Mouse (Mus musculus): ENCODE results near the gene Tenm3. TPM values are rescaled to one million over a fixed set of nuclear protein-coding genes. Genes with fewer than 3 reads are reported as not detected.

Gene Tenm3
- polyA plus RNA-seq, 1 experiment: 2.3 TPM

GRCm38 (mm10) chr8:48797955-48798359 is 45.8 kb downstream of the Tenm3 start:
- Histone ChIP-seq H3K4me1 (replicated peaks; ENCODE audit: control insufficient read depth, insufficient read depth, low read length) (no peaks in the 10 kb centered on the region), H3K4me3 (ENCODE audit: control insufficient read depth, insufficient read depth, low read length) (no peak overlapping the region), H3K27ac (ENCODE audit: control insufficient read depth, insufficient read depth, low read length) (no peak overlapping the region), H3K36me3 (ENCODE audit: control insufficient read depth, insufficient read depth, low read length) (no peaks in the 10 kb centered on the region), H3K27me3 (ENCODE audit: control insufficient read depth, insufficient read depth, low read length) (no peaks in the 10 kb centered on the region)
- 90% methylated on average over 5 of the region's 5 CpGs for WGBS
- TF ChIP-seq CTCF (IDR thresholded peaks at IDR 0.05; ENCODE audit: borderline replicate concordance, control insufficient read depth, extremely low read depth, insufficient read depth, low read length, poor library complexity): no peak
- no peak for TF ChIP-seq POLR2A (IDR thresholded peaks at IDR 0.05; ENCODE audit: control insufficient read depth, extremely low read depth, insufficient read depth, low read length, poor library complexity)
- DNase-seq: no peak

DNA sequence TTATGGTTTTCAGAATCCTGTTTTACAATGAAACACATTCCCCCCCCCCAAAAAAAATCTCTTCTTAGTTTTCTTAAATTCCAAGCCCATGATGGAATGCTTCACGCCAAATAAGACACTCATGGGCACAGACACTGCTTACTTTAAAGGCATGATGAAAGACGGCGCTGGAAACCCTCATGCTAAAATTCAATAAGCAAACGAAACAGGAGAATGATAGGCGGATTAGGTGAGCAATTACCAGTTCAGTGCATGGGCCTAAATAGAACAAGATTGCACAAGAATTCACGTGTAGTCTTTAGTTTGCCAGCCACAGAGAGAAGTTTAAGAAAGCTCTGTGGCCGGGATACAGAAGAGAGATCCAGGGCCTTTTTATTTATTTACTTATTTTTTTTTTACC is 49.5 kb downstream of the Tenm3 start:
- TF ChIP-seq CTCF (IDR thresholded peaks at IDR 0.05; ENCODE audit: borderline replicate concordance, control insufficient read depth, extremely low read depth, insufficient read depth, low read length, poor library complexity) (no peak), POLR2A (IDR thresholded peaks at IDR 0.05; ENCODE audit: control insufficient read depth, extremely low read depth, insufficient read depth, low read length, poor library complexity) (no peak)
- Histone ChIP-seq H3K4me3 (ENCODE audit: control insufficient read depth, insufficient read depth, low read length) (no peak overlapping the region), H3K27ac (ENCODE audit: control insufficient read depth, insufficient read depth, low read length) (no peak overlapping the region), H3K27me3 (ENCODE audit: control insufficient read depth, insufficient read depth, low read length) (no peaks in the 10 kb centered on the region), H3K36me3 (ENCODE audit: control insufficient read depth, insufficient read depth, low read length) (no peaks in the 10 kb centered on the region), H3K4me1 (replicated peaks; ENCODE audit: control insufficient read depth, insufficient read depth, low read length) (no peaks in the 10 kb centered on the region)
- 88% methylated on average over 7 of the region's 7 CpGs for WGBS
- no peak for DNase-seq

- Histone ChIP-seq H3K4me3 (ENCODE audit: control insufficient read depth, insufficient read depth, low read length) (no peak overlapping the region), H3K4me1 (replicated peaks; ENCODE audit: control insufficient read depth, insufficient read depth, low read length) (no peaks in the 10 kb centered on the region), H3K27me3 (ENCODE audit: control insufficient read depth, insufficient read depth, low read length) (no peaks in the 10 kb centered on the region), H3K27ac (ENCODE audit: control insufficient read depth, insufficient read depth, low read length) (no peak overlapping the region), H3K36me3 (ENCODE audit: control insufficient read depth, insufficient read depth, low read length) (no peaks in the 10 kb centered on the region)
- 92% methylated on average over 8 of the region's 8 CpGs for WGBS
- TF ChIP-seq CTCF (IDR thresholded peaks at IDR 0.05; ENCODE audit: borderline replicate concordance, control insufficient read depth, extremely low read depth, insufficient read depth, low read length, poor library complexity): no peak
- TF ChIP-seq POLR2A (IDR thresholded peaks at IDR 0.05; ENCODE audit: control insufficient read depth, extremely low read depth, insufficient read depth, low read length, poor library complexity): no peak
- no peak for DNase-seq
Observed at GRCm38 (mm10) chr8:48793729-48794128, 50.0 kb downstream of the Tenm3 start.

- Histone ChIP-seq H3K27me3 (ENCODE audit: control insufficient read depth, insufficient read depth, low read length) (no peaks in the 10 kb centered on the region), H3K4me3 (ENCODE audit: control insufficient read depth, insufficient read depth, low read length) (no peak overlapping the region), H3K27ac (ENCODE audit: control insufficient read depth, insufficient read depth, low read length) (no peak overlapping the region), H3K4me1 (replicated peaks; ENCODE audit: control insufficient read depth, insufficient read depth, low read length) (no peaks in the 10 kb centered on the region), H3K36me3 (ENCODE audit: control insufficient read depth, insufficient read depth, low read length) (no peaks in the 10 kb centered on the region)
- no peak for TF ChIP-seq POLR2A (IDR thresholded peaks at IDR 0.05; ENCODE audit: control insufficient read depth, extremely low read depth, insufficient read depth, low read length, poor library complexity)
- no peak for TF ChIP-seq CTCF (IDR thresholded peaks at IDR 0.05; ENCODE audit: borderline replicate concordance, control insufficient read depth, extremely low read depth, insufficient read depth, low read length, poor library complexity)
- 91% methylated on average over 10 of the region's 10 CpGs for WGBS
- no peak for DNase-seq
Observed at GRCm38 (mm10) chr8:48792587-48793326, 51.0 kb downstream of the Tenm3 start.

DNA sequence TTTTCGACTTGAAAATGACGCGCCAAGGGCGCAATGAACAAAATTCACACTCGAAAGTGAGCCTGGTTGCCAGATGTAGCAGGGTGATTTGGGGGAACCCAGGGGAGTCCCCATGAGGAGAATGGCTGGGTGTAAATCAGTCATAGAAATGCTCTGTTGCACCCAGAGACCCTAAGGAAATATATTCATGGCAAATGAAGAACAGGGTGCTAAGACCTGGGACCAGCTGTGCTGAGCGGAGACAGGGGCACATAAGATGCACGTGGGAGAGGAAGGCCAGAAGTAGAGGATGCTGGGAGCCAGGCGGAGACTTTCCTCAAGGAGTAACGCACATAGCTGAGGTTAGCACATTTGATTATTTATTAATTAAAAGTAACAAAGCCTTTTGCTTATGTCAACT is 60.4 kb downstream of the Tenm3 start:
- no peak overlapping the region for H3K4me3 ChIP-seq (ENCODE audit: control insufficient read depth, insufficient read depth, low read length)
- H3K27ac ChIP-seq (ENCODE audit: control insufficient read depth, insufficient read depth, low read length): no peak overlapping the region
- WGBS: 94% methylated on average over 9 of the region's 9 CpGs
- TF ChIP-seq CTCF (IDR thresholded peaks at IDR 0.05; ENCODE audit: borderline replicate concordance, control insufficient read depth, extremely low read depth, insufficient read depth, low read length, poor library complexity): no peak
- TF ChIP-seq POLR2A (IDR thresholded peaks at IDR 0.05; ENCODE audit: control insufficient read depth, extremely low read depth, insufficient read depth, low read length, poor library complexity): no peak
- no peaks in the 10 kb centered on the region for H3K36me3 ChIP-seq (ENCODE audit: control insufficient read depth, insufficient read depth, low read length)
- H3K4me1 ChIP-seq (replicated peaks; ENCODE audit: control insufficient read depth, insufficient read depth, low read length): no peaks in the 10 kb centered on the region
- no peak for DNase-seq
- H3K27me3 ChIP-seq (ENCODE audit: control insufficient read depth, insufficient read depth, low read length): no peaks in the 10 kb centered on the region

GRCm38 (mm10) chr8:48780628-48781027 is 63.1 kb downstream of the Tenm3 start:
- TF ChIP-seq POLR2A (IDR thresholded peaks at IDR 0.05; ENCODE audit: control insufficient read depth, extremely low read depth, insufficient read depth, low read length, poor library complexity) (no peak), CTCF (IDR thresholded peaks at IDR 0.05; ENCODE audit: borderline replicate concordance, control insufficient read depth, extremely low read depth, insufficient read depth, low read length, poor library complexity) (no peak)
- DNase-seq: no peak
- Histone ChIP-seq H3K27ac (ENCODE audit: control insufficient read depth, insufficient read depth, low read length) (no peak overlapping the region), H3K36me3 (ENCODE audit: control insufficient read depth, insufficient read depth, low read length) (no peaks in the 10 kb centered on the region), H3K27me3 (ENCODE audit: control insufficient read depth, insufficient read depth, low read length) (no peaks in the 10 kb centered on the region), H3K4me1 (replicated peaks; ENCODE audit: control insufficient read depth, insufficient read depth, low read length) (no peaks in the 10 kb centered on the region), H3K4me3 (ENCODE audit: control insufficient read depth, insufficient read depth, low read length) (no peak overlapping the region)
- 84% methylated on average over 6 of the region's 6 CpGs for WGBS

All from thymus, adult 2 months (tissue).